Mouse (Mus musculus) lung, postnatal 4 days (tissue): ENCODE results near the gene BC005624.
A peak's percentile ranks its signal among the peaks of the same experiment; 100 is the strongest.

Experiments used
- DNase-seq, 2 experiments: peaks; one replicate each; pipeline ENCODE4 v3.0.0; 2021

BC005624 gene

DNA sequence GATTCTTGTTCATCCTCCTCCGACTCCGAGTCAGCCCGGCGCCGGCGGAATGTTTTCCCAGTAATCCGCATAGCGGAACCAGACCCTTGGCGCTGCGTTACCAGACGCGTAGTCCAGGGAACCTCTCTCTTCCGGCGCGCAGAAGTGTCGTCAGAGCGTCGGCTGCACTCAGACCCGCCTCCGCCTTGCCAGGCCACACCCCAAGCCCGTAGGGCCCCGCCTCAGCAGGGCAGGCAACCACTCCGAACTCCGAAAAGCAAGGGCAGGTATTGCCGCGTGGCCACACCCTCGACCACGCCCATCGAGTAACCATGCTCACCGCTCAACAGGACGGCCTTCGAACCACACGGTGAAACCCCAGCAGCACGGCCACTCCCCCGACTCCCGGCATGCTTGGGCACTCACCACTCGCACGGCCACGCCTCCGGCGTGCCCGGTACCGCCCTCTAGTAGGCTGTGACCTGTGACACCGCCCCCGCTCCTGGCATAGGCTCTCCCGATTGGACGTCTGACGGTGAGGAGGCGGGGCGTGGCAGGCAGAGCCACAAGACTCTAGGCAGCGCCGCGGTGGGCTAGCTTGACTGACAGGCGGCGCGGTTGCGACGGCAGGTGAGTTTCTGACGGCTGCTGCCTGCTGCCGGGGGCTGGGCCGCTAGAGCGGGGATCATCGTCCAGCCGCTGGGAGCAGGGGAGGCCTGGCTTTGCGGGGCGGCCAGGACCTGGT lies at the start of gene BC005624, which contains the start of gene Usp20:
Gene BC005624 (minus strand): TSS at position 412 of the 724 bp plus-strand sequence.
Gene Usp20 (plus strand): TSS at position 490 of the 724 bp plus-strand sequence.
- peak; percentile 100 for DNase-seq

DNA sequence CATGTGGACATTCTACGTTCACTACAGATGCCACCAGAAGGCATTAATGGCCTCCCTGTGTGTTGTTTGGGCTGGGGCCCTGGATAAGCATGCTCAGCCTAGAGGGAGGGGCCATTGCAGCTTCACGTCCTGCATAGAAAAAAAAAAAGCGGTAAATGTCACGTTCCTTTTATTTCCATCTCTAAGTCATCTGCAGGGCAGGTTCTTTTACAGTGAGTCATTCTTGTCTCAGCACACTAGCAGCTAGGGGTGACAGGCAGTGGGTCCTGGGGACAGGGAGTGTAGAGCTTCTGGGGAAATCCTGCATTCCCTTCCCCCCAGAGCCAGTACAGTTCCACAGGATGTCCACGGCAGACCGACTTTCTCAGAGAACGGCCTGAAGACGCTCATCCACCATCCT lies 44.6 kb upstream of the BC005624 start:
- DNase-seq, result no peak

DNA sequence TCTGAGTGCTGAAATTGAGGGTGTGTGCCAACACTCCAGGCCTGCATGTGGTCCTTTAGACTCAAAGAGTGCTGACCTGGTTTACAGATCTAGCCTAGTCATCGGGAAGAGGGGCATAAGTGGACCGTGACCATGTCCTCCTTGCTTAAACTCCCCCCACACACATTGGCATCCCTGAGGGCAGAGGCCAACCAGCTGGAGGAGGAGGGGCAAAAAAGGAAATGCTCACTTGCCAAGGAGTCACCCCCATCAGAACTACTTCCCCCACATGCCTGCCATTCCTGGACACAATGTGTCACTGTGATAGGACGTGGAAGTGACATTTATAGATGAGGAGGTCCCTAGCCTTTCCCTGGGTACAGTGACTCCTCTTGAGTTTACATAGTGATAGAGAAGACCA lies 43.5 kb upstream of the BC005624 start:
- no peak for DNase-seq

DNA sequence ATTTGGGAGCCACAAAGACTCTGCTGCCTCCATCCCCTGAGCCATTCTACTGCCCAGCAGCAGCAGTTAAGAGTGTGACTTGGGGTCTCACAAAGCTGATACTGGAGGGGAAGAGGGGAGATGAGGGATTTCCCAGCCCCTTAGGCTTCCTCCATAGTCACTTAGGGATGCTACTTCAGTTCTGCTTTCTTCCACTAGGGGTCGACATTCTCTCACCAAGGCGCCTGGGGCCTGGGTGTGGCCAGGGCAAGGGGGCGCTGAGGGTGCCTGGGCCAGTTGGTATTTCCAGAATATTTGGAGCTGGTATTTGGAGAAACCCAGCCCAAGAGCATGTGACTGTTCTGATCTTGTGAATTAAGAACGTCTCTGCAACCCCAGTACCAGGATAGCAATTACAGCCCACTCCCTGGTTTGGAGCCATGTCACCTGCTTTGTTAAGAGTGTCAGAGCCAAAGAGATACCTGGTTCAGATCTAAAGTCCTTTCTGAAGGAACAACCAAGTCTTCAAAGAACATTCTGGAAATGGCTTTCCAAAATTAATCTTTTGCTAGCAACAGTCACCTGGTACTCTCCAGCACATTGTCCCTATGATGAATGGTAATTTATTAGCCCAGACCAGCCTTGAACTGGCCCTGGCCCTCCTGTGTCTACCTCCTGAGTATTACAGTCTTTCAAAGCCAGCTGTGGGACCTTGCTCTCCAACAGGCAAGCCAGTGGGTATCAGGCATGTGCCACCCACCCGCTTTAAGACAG lies 42.8 kb upstream of the BC005624 start:
- DNase-seq, result peak; percentile 40 to 72

DNA sequence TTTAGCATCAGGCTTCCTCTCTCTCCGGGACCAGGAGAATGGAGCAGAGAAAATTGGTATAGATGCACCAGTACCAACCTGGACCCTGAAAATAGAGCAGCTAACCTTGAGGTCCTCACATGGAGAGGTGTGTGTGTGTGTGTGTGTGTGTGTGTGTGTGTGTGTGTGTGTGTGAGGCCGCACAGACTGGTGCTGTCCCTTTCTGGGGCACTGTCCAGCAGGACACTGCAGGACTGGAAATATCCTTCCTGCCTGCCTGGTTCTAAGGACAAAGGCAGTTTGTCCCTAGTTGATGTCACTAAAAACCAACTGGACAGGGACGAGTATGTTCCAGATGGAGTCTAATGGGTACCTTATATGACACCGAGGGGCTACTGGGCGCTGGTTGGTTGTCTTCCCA lies 41.9 kb upstream of the BC005624 start:
- DNase-seq, result no peak

DNA sequence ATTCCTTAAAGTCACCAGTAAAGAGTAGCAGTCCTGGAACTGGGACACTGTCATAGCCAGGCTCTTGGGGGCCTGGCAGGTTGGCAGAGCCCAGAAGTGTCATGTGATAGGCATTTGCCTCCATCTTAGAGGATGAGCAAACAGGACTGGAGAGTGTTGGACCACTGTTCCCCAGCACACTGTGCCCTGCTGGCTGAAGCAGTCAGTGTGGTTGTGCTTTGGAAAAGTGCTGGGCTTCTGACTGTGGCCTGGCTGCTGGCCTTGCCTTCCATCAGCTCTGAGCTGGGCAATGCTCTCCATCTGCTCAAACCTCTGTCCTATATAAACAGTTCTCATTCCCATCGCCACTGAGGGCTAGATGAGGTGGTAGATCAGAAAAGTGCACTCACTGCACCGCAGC lies 38.2 kb upstream of the BC005624 start:
- no peak for DNase-seq

DNA sequence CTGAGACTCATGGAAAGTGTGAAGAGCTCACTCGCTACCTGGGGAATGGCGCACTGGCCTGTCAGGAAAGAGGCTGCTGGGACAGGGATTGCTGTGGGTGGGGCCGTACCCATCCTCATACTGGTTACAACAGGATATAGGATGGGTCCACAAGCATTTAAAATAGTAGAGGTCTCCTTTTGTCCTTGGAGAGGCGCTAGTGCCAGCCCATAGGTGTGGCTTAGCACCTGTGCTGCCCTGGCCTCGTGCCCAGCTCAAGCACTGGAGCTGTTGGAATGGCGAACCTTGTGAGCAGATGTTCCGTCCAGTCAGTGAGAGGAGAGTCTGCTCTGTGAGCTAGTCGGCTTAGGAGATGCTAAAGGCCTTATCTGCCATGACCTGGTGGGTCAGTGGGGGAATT lies 37.0 kb upstream of the BC005624 start:
- no peak for DNase-seq

DNA sequence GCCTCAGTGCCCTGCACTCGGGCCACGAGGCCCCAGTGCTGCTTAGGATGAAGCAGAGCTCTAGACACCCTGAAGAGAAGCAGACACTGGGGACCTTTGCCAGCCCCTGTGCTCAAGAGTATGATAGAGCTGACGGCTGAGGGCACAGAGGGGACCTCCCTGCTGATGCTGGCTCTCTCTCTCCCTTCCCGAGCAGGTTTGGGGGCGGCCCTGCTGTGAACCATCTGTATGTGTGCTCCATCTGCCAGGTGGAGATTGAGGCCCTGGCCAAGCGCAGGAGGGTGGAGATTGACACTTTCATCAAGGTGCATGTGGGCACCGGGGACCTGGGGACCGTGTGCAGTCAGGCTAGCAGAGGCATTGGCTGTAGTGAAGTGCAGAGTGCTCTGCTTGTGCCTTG lies 36.5 kb upstream of the BC005624 start:
- DNase-seq, result no peak

DNA sequence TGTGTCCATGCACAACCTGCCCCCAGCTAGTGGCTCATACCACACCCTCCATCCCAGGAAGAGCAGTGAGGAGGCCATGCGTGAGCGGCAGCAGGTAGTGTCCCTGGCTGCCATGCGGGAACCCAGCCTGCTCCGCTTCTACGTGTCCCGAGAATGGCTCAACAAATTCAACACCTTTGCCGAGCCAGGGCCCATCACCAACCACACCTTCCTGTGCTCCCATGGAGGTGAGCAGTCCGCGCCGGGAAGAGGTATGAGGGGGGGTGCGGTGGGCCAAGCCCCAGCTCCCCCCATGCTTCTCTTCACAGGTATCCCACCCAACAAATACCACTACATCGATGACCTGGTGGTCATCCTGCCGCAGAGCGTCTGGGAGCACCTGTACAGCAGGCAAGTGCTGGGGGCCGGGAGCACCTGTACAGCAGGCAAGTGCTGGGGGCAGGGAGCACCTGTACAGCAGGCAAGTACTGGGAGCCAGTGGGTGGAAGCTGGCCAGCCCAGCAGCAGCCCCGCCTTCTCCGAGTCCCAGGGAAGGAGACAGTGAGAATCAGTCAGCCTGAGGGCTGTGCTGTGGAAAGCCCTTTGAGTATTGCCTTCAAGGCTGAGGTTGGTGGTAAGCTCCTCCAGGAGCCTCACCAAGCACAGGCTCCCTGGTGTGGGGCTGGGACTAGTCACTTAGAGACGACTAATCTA lies 35.8 kb upstream of the BC005624 start:
- no peak for DNase-seq

DNA sequence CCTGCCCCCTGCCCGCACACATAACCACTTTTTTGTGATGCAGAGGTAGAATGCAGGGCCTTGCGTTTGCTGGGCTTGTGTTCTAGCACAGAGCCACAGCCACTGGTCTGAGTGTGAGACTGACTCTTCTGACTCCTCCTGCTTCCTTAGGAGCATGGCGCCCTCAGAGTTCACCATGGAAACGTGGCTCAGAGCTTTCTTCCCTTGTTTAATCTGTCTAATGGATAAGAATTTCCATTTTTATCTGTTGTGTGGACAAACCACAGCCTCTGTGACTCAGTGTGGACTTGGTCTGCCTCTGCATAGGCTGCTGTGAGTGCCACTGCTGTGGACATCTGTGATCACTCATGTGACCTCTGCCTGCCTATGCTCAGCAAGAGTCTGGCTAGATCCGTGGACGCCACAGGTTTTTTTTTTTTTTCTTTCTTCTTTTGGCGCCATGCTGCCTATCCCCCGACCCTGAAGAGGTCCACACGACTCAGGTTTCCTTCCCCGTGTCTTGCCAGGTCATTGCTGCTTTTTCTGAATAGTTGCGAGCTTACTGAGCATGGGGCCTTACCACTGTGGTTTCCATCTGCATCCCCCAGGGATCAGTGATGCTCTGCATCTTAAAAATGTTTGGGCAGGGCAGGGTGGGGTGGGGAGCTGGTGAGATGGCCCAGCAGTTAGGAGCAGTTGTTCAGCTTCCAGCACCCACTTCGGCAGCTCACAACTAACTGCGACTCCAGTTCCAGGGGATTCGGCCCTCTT lies 31.5 kb upstream of the BC005624 start:
- DNase-seq, result no peak

DNA sequence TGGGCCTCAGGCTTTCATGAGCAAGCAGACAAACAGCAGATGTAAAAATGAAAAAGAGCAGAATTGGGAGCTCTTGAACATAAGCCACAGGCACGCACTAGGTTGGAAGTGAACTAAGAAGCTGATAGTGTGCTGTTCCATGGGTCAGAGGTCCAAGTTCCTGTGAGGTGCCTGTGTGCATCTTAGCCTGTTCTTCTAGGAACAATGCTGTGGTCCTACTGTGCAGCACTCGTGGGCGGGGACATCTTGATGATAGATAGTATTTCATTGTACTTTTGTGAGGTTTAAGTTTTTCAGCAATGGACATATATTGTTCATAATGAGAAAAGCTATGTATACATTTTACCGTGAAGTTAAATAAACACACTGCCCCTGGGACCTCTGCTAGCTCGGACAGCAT lies 25.2 kb upstream of the BC005624 start:
- no peak for DNase-seq

DNA sequence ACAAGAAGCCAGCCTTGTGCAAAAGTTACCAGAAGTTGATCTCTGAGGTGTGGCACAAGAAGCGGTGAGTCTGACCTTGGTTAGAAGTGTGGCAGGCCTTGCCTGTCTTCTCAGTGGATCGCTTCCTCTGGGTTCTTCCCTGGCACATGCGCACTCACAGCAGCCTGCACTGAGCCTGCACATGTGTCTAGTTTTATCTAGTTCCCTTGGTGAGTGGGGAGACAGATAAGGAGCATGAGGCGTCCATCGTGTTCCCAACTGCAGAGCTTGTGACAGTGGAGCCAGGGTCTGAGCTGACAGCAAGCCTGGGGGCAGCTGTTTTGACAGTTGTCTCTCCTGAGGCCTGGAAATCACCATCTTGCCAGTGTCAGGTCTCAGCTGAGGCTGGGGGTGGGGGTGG lies 24.4 kb upstream of the BC005624 start:
- DNase-seq, result no peak

DNA sequence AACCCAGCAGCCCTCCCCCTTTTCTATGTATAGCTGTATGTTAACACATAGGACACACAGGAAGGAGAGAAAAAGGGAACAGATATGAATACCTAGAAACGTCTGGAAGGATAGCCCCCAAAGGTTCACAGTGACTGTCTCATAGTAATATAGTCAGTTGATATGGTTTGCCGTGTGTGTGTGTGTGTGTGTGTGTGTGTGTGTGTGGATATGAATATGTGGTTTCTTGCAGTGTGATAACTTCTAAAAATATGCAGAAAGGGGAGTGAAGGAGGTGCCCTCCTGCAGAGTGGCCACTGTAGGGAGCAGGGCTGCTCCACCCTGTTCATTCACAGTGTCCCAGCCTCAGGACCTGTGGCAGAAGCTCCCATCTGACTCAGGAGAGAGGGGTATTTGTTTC lies 23.5 kb upstream of the BC005624 start:
- no peak for DNase-seq

DNA sequence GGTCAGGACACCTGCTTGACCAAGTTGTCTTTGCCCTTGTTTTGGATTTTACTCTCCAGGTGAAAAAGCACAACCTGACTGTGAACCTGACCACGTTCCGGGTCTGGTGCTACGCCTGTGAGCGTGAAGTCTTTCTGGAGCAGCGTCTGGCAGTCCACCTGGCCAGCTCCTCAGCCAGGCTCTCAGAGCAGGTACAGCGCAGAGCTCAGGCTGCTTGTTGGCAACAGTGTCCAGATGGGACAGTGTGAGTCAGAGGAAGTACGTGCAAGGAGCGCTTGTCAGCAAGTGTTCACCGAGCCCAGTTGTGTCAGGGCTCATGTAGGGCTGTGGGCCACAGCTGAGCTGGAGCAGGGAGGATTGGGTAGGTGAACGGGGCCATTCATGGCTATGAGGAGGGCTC lies 20.9 kb upstream of the BC005624 start:
- DNase-seq, result no peak

DNA sequence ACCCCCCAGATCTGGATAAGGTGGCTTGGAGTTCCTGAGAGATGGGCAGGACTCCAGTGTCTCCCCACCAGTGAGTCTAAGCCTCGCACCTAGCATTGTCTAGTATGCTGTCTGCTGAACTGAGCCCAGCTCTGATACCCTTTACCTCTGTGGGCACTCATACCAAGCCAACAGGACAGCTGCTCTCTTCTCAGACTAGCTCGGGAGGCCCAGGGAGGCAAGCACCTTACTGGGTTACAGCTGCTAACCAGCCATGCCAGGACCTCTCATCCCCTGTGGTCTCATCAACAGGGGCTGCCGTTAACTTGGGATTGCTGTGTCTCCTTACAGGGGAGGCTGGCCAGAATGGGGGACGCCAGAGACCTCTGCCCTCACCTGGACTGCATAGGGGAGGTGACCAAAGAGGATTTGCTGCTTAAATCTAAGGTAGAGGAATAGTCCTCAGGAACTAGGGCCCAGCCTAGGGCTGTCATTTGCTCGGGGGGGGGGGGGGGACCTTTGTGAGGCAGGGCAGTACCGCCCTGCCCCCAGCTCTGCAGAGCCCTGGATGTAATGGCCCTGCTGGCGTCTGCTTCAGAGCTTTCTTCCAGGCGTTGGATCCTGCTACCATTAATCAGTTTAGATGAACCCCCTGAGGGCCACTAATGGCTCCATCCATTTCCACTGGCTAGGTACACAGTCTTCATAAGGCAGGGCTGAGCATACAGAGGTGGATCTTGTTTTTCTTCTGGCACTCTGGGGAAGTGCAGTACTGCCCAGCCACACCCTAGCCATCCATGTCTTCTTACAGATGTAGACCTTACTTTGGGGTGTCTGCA lies 16.7 kb upstream of the BC005624 start:
- DNase-seq, result no peak

DNA sequence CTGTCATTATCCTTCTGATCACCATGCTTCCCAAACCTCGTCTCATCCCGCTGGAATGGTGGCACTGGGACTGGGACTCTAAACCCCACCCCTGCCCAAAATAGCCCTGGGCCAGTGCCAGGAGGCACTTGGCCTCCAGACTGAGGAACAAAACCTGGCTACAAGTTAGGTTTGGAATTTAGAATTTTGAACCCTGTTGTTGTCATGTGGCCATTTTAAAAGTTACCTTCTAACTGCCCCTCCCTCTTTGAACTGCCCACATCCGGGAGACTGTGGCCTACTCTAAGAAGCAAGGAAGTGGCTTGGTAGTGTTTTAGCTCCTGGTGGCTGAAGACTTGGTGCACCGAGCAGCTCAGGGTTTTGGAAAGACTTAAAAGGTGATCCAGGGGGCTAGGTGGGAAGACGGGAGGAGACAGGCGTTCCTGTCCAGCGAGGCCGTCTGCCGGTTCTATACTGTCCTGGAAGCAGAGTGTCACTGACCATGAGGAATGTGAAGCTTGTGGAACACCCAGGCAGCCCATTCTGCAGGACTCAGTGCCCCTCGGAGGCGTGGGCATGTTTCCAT lies 13.5 kb upstream of the BC005624 start:
- DNase-seq, result no peak

DNA sequence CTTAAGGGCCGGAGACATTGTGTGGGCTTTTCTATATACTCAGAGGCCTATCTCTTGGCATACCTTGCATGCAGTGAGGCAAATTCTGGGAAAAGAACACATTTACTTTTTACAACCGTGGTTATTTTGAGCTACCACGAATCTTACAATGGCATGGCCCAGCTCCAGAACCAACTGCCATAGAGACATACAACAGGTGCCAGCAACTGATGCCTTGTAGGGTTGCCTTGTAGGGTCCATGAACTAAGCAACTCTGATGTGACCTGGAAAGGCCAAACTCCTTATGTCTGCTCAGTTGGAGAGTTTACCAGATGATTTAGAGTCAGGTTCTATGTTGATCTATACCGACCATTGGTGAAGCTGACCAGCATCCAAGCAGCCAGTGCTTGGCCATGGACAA lies 12.9 kb upstream of the BC005624 start:
- DNase-seq, result no peak

DNA sequence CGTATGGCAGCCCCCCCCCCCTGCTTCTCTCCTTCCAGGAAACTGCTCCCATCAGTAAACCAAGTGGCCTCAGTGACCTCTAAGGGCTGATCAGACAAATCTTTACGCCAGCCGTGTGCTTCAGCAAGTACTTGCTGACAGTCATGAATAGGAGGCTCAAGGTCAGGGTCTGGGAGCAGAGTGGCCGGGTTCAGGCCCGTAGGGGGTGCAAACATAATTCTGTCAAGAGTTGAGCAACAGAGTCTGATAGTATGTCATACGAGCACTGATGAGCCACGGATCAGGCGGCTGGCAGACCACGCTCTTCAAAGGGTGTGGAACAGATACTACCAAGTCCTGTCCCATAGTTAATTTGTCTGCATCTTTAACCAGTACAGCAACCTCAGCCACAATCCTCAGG lies 8.2 kb upstream of the BC005624 start:
- no peak for DNase-seq

DNA sequence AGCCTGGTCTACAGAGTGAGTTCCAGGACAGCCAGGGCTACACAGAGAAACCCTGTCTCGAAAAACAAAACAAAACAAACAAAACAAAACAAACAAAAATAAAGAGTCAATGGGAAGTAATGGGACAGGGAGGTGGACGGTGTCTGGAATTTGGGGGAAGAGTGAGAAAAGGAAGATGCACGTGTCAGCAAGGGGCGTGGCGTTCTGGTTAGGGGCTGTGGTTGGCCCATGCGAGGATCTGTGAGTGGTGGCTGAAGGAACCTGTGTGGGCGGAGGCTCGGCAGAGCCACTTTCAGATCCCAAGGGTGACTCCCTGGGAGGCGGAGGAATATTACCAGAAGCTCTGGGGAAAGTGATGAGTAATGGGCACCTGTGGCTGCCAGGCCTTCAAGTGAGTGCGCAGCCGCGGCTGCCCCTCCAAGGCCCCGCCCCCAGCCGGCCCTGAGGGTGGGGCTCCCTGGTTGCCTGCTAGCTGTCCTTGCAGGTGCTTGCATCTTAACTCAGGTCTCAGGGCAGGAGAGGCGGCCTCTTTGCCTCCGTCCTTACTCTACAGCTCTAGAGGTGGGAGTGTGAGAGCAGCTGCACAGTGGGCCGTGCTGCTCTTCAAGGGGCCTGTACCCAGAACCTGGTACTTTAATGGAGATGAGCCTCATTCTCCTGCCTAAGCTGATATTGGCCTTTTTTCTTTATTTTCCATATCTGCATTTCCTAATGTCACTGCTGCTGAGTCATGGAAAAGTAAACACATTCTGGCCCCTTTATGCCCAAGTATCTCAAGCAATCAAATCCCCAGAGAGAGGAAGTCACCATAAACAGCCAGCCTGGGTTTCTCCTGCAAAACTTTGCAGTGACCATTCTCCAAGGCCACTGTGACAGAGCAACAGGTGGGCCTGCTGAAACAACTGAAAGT lies 3.4 kb upstream of the BC005624 start:
- peak; percentile 82 to 89 for DNase-seq

DNA sequence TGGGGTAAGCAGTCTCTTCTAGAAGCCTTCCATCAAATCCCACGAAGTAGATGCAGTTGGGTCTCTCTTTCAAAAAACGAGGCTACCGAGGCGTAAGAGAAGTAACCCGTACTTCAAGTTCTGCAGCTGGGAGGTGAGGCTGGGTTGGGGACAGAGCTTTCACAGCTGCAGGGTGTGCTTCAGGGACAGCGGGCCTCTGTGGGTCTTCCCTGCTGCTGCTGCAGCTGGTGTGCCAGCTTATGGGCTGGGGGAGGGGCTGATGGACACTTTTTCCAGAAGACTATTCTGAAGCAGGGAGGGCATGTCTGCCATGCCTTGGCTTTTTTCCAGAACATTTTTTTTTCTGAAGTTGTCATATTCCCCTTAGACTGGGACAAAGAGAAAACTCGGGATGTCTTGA lies 1.0 kb upstream of the BC005624 start:
- peak in 1 of 2 experiments; percentile 25 for DNase-seq
